Mouse (Mus musculus) bone marrow, adult 2 months (tissue): ENCODE results near the gene Tpsb2. TPM values are rescaled to one million over a fixed set of nuclear protein-coding genes. Genes with fewer than 3 reads are reported as not detected.
A peak's percentile ranks its signal among the peaks of the same experiment; 100 is the strongest.

Experiments
- H3K27ac ChIP-seq: fragments of 200-500 bp; 2 replicates; pipeline ENCODE4 v1.5.1; 2012; ENCODE audit warnings: low read depth, mild to moderate bottlenecking, control low read depth, inconsistent platforms, low read length; ENCODE audit not compliant: control insufficient read depth, poor library complexity, insufficient read depth
- H3K4me1 ChIP-seq: fragments of 200-500 bp; 2 replicates; pipeline ENCODE4 v1.6.1; 2011; ENCODE audit warnings: low read length; ENCODE audit not compliant: control insufficient read depth, insufficient read depth
- H3K4me3 ChIP-seq: fragments of 200-500 bp; replicated peaks from 2 replicates; pipeline ENCODE3; 2011; ENCODE audit warnings: mild to moderate bottlenecking, low read depth, low read length, control low read depth; ENCODE audit not compliant: control insufficient read depth
- CTCF ChIP-seq: fragments of 200-500 bp; IDR thresholded peaks from 2 replicates; pipeline ENCODE4 v1.5.1; 2011; ENCODE audit warnings: low read length, control low read depth; ENCODE audit not compliant: control insufficient read depth, insufficient read depth
- POLR2A ChIP-seq: fragments of 200-500 bp; IDR thresholded peaks from 2 replicates; pipeline ENCODE4 v1.6.1; 2011; ENCODE audit warnings: low read depth, mild to moderate bottlenecking, control low read depth, low read length, borderline replicate concordance; ENCODE audit not compliant: control insufficient read depth
- WGBS: fragments of 180-500 bp; shearing (Covaris S2); methylation state at CpG from one replicate; pipeline ENCODE4 v1.1.7; 2018; 5-methylcytosine and 5-hydroxymethylcytosine counted together
- polyA plus RNA-seq: library from polyadenylated mRNA; stranded (reverse); fragments of >200 nt; gene quantifications from 2 replicates; pipeline ENCODE4 v1.2.4, GENCODE M21; 2011; ENCODE audit warnings: low replicate concordance; ENCODE audit not compliant: missing spikeins, insufficient read depth, insufficient read length

Gene Tpsb2
- not detected in 2 replicates for polyA plus RNA-seq

DNA sequence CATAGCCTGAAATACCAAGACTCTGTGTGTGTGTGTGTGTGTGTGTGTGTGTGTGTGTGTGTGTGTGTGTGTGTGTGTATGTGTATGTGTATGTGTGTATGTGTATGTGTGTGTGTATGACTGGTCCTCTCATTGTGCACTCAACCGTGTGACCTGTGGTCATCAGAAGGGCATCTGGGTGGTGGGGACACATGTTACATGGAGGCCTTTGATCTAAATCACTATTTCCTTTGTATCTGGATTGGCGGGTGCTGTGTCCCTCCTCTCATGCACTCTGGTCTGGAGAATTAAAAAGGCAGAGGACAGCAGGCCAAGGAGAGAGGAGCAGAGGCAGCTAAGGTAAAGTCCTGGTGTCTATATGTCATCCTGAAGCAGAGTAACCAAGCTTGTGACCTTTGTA is at the start of gene Tpsb2:
TSS of gene Tpsb2 (plus strand) at position 301 of the 400 bp plus-strand sequence.
- TF ChIP-seq POLR2A (no peak), CTCF (no peak)
- 57% methylated on average over 2 of the region's 2 CpGs for WGBS
- no peak within 1 kb of the TSS for H3K4me3 ChIP-seq

DNA sequence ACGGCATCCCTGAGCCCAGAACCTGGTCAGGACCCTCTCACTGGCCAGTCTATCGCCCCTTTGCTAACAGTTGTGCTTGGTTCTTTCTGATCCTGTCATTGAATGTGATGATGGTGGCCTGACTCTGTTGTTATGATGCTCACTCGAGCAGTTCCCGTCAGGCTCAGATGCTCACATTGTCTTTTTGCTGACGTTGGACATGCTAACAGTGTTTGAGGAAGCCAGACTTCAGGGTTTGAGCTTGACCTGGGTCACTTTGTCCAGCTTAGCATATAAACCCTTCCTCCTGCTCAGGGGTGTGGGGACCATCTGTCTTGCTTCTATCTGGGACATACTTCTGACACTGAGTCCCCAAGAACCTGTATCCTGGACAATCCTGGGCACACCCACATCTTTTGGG is 47.8 kb upstream of the Tpsb2 start, which contains the start of gene Prss29:
TSS of gene Prss29 (plus strand) at position 301 of the 400 bp plus-strand sequence.
- TF ChIP-seq CTCF = no peak
- TF ChIP-seq POLR2A = no peak
- WGBS = 65% methylated on average over 5 of the region's 5 CpGs
- Histone ChIP-seq H3K4me3 (no peak within 1 kb of the TSS), H3K27ac (no peak within 1 kb of the TSS), H3K4me1 (no peaks in the 10 kb centered on the region)

More for the DNA sequence above, at the start of gene Tpsb2:
- Histone ChIP-seq H3K4me1 (no peaks in the 10 kb centered on the region), H3K27ac (no peak within 1 kb of the TSS)

DNA sequence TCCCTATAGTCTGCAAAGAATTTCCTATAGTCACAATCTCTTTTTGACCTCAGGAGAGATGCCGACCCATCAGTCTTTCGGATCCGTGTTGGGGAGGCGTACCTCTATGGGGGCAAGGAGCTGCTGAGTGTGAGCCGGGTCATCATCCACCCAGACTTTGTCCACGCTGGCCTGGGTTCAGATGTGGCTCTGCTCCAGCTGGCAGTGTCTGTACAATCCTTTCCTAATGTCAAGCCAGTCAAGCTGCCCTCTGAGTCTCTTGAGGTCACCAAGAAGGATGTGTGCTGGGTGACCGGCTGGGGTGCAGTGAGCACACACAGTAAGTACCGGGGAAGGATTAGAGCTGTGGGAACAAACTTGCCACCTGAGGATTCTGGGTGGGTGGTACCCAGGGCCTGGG is 45.3 kb upstream of the Tpsb2 start:
- TF ChIP-seq CTCF (no peak), POLR2A (no peak)
- WGBS = 78% methylated on average over 8 of the region's 8 CpGs
- Histone ChIP-seq H3K4me1 (no peaks in the 10 kb centered on the region), H3K27ac (no peak overlapping the region), H3K4me3 (no peak overlapping the region)

DNA sequence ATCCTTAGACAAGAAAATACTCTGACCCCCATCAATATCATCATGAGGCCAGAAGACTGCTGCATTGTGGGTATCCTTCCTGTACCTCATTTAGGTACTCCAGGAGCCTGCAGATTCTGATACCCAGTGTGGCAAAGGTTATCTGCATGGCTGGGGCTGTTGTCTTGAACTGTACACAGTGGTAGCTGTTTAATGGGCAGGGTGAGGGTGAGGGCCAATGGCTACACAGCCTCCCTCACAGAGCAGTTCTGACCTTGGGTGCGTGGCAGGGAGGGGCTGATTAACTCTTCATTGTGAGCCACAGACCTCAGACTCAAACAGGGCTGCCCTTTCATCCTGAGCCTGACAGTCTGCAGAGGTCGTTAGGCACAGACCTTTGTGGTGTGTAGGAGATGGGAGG is 43.2 kb upstream of the Tpsb2 start:
- no peaks in the 10 kb centered on the region for H3K4me1 ChIP-seq
- 18% methylated on average over 2 of the region's 2 CpGs for WGBS
- H3K27ac ChIP-seq = no peak overlapping the region
- H3K4me3 ChIP-seq = no peak overlapping the region
- TF ChIP-seq POLR2A = no peak
- no peak for TF ChIP-seq CTCF

DNA sequence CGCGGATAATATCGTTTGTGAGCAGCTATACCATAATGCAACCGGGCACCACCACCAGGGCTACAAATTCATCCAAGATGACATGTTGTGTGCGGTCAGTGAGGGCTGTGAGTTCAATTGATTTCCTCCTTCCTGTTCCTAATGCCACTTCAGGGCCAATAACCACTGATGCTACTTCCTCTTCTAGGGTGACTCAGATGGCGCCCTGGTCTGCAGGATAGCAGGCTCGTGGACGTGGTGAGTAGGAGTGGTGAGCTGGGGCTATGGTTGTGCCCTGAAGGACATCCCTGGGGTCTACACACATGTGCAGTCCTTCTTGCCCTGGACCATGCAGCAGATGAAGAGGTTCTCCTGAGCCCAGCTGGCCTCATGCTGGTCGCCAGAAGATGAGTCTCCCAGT is 33.8 kb upstream of the Tpsb2 start:
- TF ChIP-seq CTCF (no peak), POLR2A (no peak)
- WGBS = 5% methylated on average over 9 of the region's 9 CpGs
- H3K4me1 ChIP-seq = peaks cover 1% of the 10 kb centered on the region; the same call in 1 of the 2 replicates

DNA sequence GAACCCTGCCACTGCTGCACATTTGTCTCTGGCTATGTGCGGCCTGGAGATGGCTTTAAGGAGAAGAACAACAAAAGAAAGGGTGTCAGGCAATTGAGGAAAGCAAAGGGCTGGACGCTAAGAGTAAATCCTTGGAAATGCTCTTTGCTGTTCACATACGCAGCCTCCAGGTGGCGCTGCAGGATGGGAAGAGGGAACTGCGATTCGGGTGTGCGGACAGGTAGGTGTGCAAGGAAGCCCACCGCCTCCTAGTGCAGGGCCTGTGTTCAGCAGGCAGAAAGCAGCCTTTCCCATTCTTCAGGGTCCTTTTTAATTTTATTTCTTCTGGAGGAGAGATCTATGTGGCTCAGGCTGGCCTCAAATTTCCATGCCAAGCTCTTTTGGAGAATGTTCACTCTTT is 32.2 kb upstream of the Tpsb2 start:
- no peak overlapping the region for H3K4me3 ChIP-seq
- no peak for TF ChIP-seq POLR2A
- peak; percentile 87 for TF ChIP-seq CTCF
- H3K27ac ChIP-seq = no peak overlapping the region
- 4% methylated on average over 8 of the region's 8 CpGs for whole genome bisulfite sequencing
- peaks cover 1% of the 10 kb centered on the region; the same call in 1 of the 2 replicates for H3K4me1 ChIP-seq

More for the DNA sequence above, 33.8 kb upstream of the Tpsb2 start:
- no peak overlapping the region for H3K4me3 ChIP-seq
- no peak overlapping the region for H3K27ac ChIP-seq

DNA sequence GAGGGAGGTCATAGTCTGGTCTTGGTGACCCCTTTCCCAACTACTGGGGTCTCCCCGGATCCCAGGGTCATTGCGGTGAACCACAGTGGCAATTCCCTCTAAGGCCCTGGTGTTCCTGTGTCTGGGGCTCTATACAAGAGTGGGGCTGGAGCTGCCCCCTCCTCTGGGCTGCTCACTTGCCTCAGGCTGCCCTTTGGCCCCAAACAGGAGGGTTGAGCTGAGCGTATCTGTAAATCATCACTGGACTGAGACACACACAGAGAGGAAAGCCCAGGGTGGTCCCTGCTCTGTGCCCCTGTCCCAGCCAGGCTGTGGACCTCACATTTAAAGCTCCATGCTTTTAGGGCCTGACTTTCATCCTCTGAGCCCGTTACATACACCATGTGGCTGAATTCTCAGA is 27.9 kb upstream of the Tpsb2 start:
- Histone ChIP-seq H3K27ac (no peak overlapping the region), H3K4me3 (no peak overlapping the region), H3K4me1 (no peaks in the 10 kb centered on the region)
- TF ChIP-seq CTCF (no peak), POLR2A (no peak)
- WGBS = 86% methylated on average over 4 of the region's 4 CpGs

DNA sequence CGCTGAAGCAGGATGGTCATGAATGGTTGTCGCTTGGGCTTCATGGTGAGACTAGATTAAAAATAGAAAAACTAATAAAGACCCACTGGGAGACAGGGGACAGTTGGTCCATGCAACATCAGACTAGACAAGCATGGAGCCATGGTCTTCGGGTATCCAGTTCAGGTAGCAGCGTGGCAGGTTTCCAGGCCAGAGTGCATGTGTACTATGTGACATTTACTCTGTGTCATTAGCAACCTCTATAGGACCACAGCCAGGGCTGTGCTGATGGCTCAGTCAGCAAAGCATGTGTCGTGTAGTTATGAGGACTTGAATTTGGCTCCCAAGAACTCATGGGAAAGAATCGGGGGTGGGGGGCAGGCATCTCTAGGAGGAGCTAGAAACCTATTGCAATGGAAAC is 26.1 kb upstream of the Tpsb2 start:
- no peak for TF ChIP-seq CTCF
- TF ChIP-seq POLR2A = no peak
- Histone ChIP-seq H3K4me3 (no peak overlapping the region), H3K4me1 (no peaks in the 10 kb centered on the region), H3K27ac (no peak overlapping the region)
- 80% methylated on average over 6 of the region's 6 CpGs for WGBS

DNA sequence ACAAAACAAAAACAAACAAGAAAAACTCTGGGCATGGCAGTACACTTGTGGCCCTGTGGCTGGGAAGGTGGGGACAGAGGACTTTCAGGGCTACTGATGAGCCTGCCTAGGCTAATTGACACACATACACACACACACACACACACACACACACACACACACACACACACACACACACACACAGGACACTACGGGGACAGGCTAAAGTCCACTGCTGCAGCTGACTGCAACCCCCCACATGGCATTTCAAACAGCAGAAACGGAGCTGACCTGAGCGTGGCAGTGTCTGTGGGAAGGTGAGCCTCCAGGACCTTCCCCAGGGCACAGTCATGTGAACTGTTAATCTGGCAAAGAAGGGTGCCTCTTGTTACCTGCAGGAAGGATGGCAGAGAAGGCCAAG is 24.6 kb upstream of the Tpsb2 start:
- whole genome bisulfite sequencing = 45% methylated on average over 3 of the region's 3 CpGs
- TF ChIP-seq CTCF (no peak), POLR2A (no peak)
- H3K4me1 ChIP-seq = no peaks in the 10 kb centered on the region
- no peak overlapping the region for H3K4me3 ChIP-seq
- H3K27ac ChIP-seq = no peak overlapping the region
